Mouse (Mus musculus) embryo, embryonic 9.5 days (tissue): ENCODE measurements at regions not wholly inside any gene's neighbourhood (a gene's known extent, or its start where the extent isn't known, plus 50 kb on each side); places are given as distances from the start of the nearest gene placed in this dataset.
A peak's percentile ranks its signal among the peaks of the same experiment; 100 is the strongest.
"Not testable (repeated sequence)": the region's sequence is repeated elsewhere in the genome, so short reads cannot be mapped to it uniquely, and the experiment has no call there.

ENCODE experiments used
- DNase-seq: peaks from one replicate; pipeline ENCODE4 v3.0.0-alpha.2; 2017; ENCODE audit errors: extremely low spot score

GRCm38 (mm10) chr14:101067082-101067481 lies 133.0 kb downstream of the Prr30 start:
- DNase-seq, result no peak

- no peak for DNase-seq
Observed at GRCm38 (mm10) chr14:101056874-101057273, 143.3 kb downstream of the Prr30 start.

- no peak for DNase-seq
Observed at GRCm38 (mm10) chr14:101055915-101056314, 144.2 kb downstream of the Prr30 start.

- no peak for DNase-seq
Observed at GRCm38 (mm10) chr14:101054786-101055185, 145.3 kb downstream of the Prr30 start.

GRCm38 (mm10) chr14:101052760-101053159 lies 147.4 kb downstream of the Prr30 start:
- no peak for DNase-seq

GRCm38 (mm10) chr14:101050212-101050611 lies 149.9 kb downstream of the Prr30 start:
- DNase-seq, result no peak

GRCm38 (mm10) chr14:101049664-101050203 lies 150.4 kb downstream of the Prr30 start:
- no peak for DNase-seq

GRCm38 (mm10) chr14:101043494-101043893 lies 156.6 kb downstream of the Prr30 start:
- DNase-seq, result no peak

GRCm38 (mm10) chr14:101001070-101001469 lies 199.1 kb downstream of the Prr30 start:
- DNase-seq, result no peak

GRCm38 (mm10) chr14:100980754-100981153 lies 219.4 kb downstream of the Prr30 start:
- DNase-seq, result no peak

- no peak for DNase-seq
Observed at GRCm38 (mm10) chr14:100978515-100978914, 221.6 kb downstream of the Prr30 start.

- no peak for DNase-seq
Observed at GRCm38 (mm10) chr14:100970970-100971369, 229.2 kb downstream of the Prr30 start.

- no peak for DNase-seq
Observed at GRCm38 (mm10) chr14:100960198-100960597, 239.9 kb downstream of the Prr30 start.

GRCm38 (mm10) chr14:100955806-100956436 lies 244.2 kb downstream of the Prr30 start:
- no peak for DNase-seq

GRCm38 (mm10) chr14:100950681-100951119 lies 249.4 kb downstream of the Prr30 start:
- DNase-seq, result peak; percentile 19

- DNase-seq, result not testable (repeated sequence)
Observed at GRCm38 (mm10) chr14:100947625-100948024, 252.5 kb downstream of the Prr30 start.

- no peak for DNase-seq
Observed at GRCm38 (mm10) chr14:100937358-100937887, 262.7 kb downstream of the Prr30 start.

GRCm38 (mm10) chr14:100934554-100934953 lies 265.6 kb downstream of the Prr30 start:
- no peak for DNase-seq

- no peak for DNase-seq
Observed at GRCm38 (mm10) chr14:100924880-100925279, 275.2 kb downstream of the Prr30 start.

GRCm38 (mm10) chr14:100900221-100900620 lies 299.9 kb downstream of the Prr30 start:
- peak; percentile 37 for DNase-seq

GRCm38 (mm10) chr14:100899074-100899473 lies 301.1 kb downstream of the Prr30 start:
- no peak for DNase-seq

- peak; percentile 71 for DNase-seq
Observed at GRCm38 (mm10) chr14:100889163-100890157, 310.7 kb downstream of the Prr30 start.
